Mouse (Mus musculus) MEL (cell line): Measurements from ENCODE around the gene Thap8. TPM values are rescaled to one million over a fixed set of nuclear protein-coding genes. Genes with fewer than 3 reads are reported as not detected.

Source experiments
- DNase-seq: peaks from one replicate; pipeline ENCODE4 v3.0.0; 2011; ENCODE audit warnings: low read depth, low spot score
- H3K27ac ChIP-seq: 2 replicates; pipeline ENCODE4 v1.5.1; 2012; ENCODE audit warnings: low read depth, mild to moderate bottlenecking, control low read depth, low read length, moderate library complexity; ENCODE audit not compliant: control insufficient read depth
- H3K27me3 ChIP-seq, 2 experiments: fragments of 150-350 bp in 1 of 2; sonication (generic) in 1 of 2; 2 replicates each; pipeline ENCODE4 v1.6.1; 2012; ENCODE audit warnings: low read length in 2 of 2, mild to moderate bottlenecking in 2 of 2, improper control_type of control experiment in 1 of 2, moderate library complexity in 1 of 2; ENCODE audit not compliant: insufficient read depth in 2 of 2, control insufficient read depth in 1 of 2
- H3K36me3 ChIP-seq, 2 experiments: 2 replicates each; pipeline ENCODE4 v1.6.1; 2012 to 2014; ENCODE audit warnings: low read length in 2 of 2, improper control_type of control experiment in 1 of 2, inconsistent platforms in 1 of 2, mild to moderate bottlenecking in 1 of 2; ENCODE audit not compliant: insufficient read depth in 2 of 2, control insufficient read depth in 1 of 2
- H3K4me1 ChIP-seq, 2 experiments: fragments of 150-350 bp in 1 of 2; sonication (generic) in 1 of 2; 2 replicates each; pipeline ENCODE4 v1.6.1; 2012; ENCODE audit warnings: low read length in 2 of 2, improper control_type of control experiment in 1 of 2, mild to moderate bottlenecking in 1 of 2; ENCODE audit not compliant: insufficient read depth in 2 of 2, control insufficient read depth in 1 of 2
- H3K4me3 ChIP-seq, 2 experiments: fragments of 150-350 bp in 1 of 2; sonication (generic) in 1 of 2; 2 replicates each; pipeline ENCODE4 v1.5.1; 2012; ENCODE audit warnings: low read depth in 2 of 2, low read length in 2 of 2, mild to moderate bottlenecking in 2 of 2, moderate library complexity in 2 of 2, control low read depth in 1 of 2, improper control_type of control experiment in 1 of 2; ENCODE audit not compliant: control insufficient read depth in 1 of 2, insufficient read depth in 1 of 2
- H3K79me2 ChIP-seq: 2 replicates; pipeline ENCODE4 v1.6.1; 2012; ENCODE audit warnings: mild to moderate bottlenecking, low read length, moderate library complexity; ENCODE audit not compliant: control insufficient read depth, poor library complexity, insufficient read depth
- H3K9ac ChIP-seq: 2 replicates; pipeline ENCODE4 v1.6.1; 2012; ENCODE audit warnings: low read depth, mild to moderate bottlenecking, control low read depth, low read length, moderate library complexity; ENCODE audit not compliant: control insufficient read depth, poor library complexity, severe bottlenecking
- H3K9me3 ChIP-seq: fragments of 150-350 bp; sonication (generic); replicated peaks from 2 replicates; pipeline ENCODE4 v1.6.1; 2012; ENCODE audit warnings: mild to moderate bottlenecking, low read length, improper control_type of control experiment, moderate library complexity; ENCODE audit not compliant: insufficient read depth
- BHLHE40 ChIP-seq: IDR thresholded peaks from 2 replicates; pipeline ENCODE4 v1.6.1; 2012; ENCODE audit warnings: low read depth, mild to moderate bottlenecking, inconsistent platforms, low read length, improper control_type of control experiment, borderline replicate concordance
- CHD1 ChIP-seq: IDR thresholded peaks from 2 replicates; pipeline ENCODE4 v1.6.1; 2012; ENCODE audit warnings: low read depth, mild to moderate bottlenecking, inconsistent platforms, low read length, improper control_type of control experiment
- CHD2 ChIP-seq: IDR thresholded peaks from 2 replicates; pipeline ENCODE4 v1.6.1; 2011; ENCODE audit warnings: low read length, improper control_type of control experiment
- ELF1 ChIP-seq: IDR thresholded peaks from 2 replicates; pipeline ENCODE4 v1.6.1; 2014; ENCODE audit warnings: low read depth, mild to moderate bottlenecking, inconsistent platforms, low read length, improper control_type of control experiment, moderate library complexity
- EP300 ChIP-seq, 2 experiments: IDR thresholded peaks; 2 replicates each; pipeline ENCODE4 v1.6.1; 2011; ENCODE audit warnings: improper control_type of control experiment in 2 of 2, low read length in 2 of 2, low read depth in 1 of 2, mild to moderate bottlenecking in 1 of 2
- GABPA ChIP-seq: IDR thresholded peaks from 2 replicates; pipeline ENCODE4 v1.6.1; 2012; ENCODE audit warnings: low read depth, mild to moderate bottlenecking, inconsistent platforms, low read length, improper control_type of control experiment, moderate library complexity
- KAT2A ChIP-seq: conservative IDR thresholded peaks from 2 replicates; pipeline ENCODE4 v1.6.1; 2012; ENCODE audit warnings: low read depth, low read length, improper control_type of control experiment, inconsistent platforms
- MAFK ChIP-seq: IDR thresholded peaks from 2 replicates; pipeline ENCODE4 v1.6.1; 2011; ENCODE audit warnings: low read depth, mild to moderate bottlenecking, low read length, improper control_type of control experiment, borderline replicate concordance
- MAX ChIP-seq: IDR thresholded peaks from 2 replicates; pipeline ENCODE4 v1.6.1; 2011; ENCODE audit warnings: low read length, improper control_type of control experiment
- MXI1 ChIP-seq: IDR thresholded peaks from 2 replicates; pipeline ENCODE4 v1.6.1; 2011; ENCODE audit warnings: mild to moderate bottlenecking, low read depth, low read length, improper control_type of control experiment
- MYC ChIP-seq: IDR thresholded peaks from 2 replicates; pipeline ENCODE4 v1.6.1; 2011; ENCODE audit warnings: low read depth, mild to moderate bottlenecking, low read length, improper control_type of control experiment, moderate library complexity
- NELFE ChIP-seq: IDR thresholded peaks from 2 replicates; pipeline ENCODE4 v1.6.1; 2011; ENCODE audit warnings: low read depth, low read length, improper control_type of control experiment
- POLR2A ChIP-seq, 2 experiments: IDR thresholded peaks; 2 replicates each; pipeline ENCODE4 v1.6.1; 2011 to 2012; ENCODE audit warnings: low read length in 2 of 2, mild to moderate bottlenecking in 2 of 2, control low read depth in 1 of 2, improper control_type of control experiment in 1 of 2, low read depth in 1 of 2, moderate library complexity in 1 of 2; ENCODE audit not compliant: control insufficient read depth in 1 of 2, insufficient read depth in 1 of 2, poor library complexity in 1 of 2
- POLR2AphosphoS2 ChIP-seq: IDR thresholded peaks from 2 replicates; pipeline ENCODE4 v1.6.1; 2011; ENCODE audit warnings: low read length, improper control_type of control experiment
- POLR2AphosphoS5 ChIP-seq: IDR thresholded peaks from 2 replicates; pipeline ENCODE4 v1.6.1; 2012; ENCODE audit warnings: low read depth, borderline replicate concordance, mild to moderate bottlenecking, inconsistent platforms, low read length, moderate library complexity, mixed read lengths
- SIN3A ChIP-seq: IDR thresholded peaks from 2 replicates; pipeline ENCODE4 v1.6.1; 2012; ENCODE audit warnings: low read length, improper control_type of control experiment, inconsistent platforms
- UBTF ChIP-seq: IDR thresholded peaks from 2 replicates; pipeline ENCODE4 v1.6.1; 2012; ENCODE audit warnings: low read depth, mild to moderate bottlenecking, inconsistent platforms, low read length, improper control_type of control experiment, moderate library complexity, borderline replicate concordance; ENCODE audit not compliant: insufficient read depth
- USF1 ChIP-seq: IDR thresholded peaks from 2 replicates; pipeline ENCODE4 v1.6.1; 2014; ENCODE audit warnings: low read depth, mild to moderate bottlenecking, inconsistent platforms, low read length, improper control_type of control experiment, moderate library complexity
- ZC3H11A ChIP-seq: IDR thresholded peaks from 2 replicates; pipeline ENCODE4 v1.6.1; 2012; ENCODE audit warnings: low read depth, mild to moderate bottlenecking, inconsistent platforms, low read length, improper control_type of control experiment
- ZNF384 ChIP-seq: IDR thresholded peaks from 2 replicates; pipeline ENCODE4 v1.6.1; 2012; ENCODE audit warnings: low read depth, mild to moderate bottlenecking, inconsistent platforms, low read length, improper control_type of control experiment
- polyA plus RNA-seq, 2 experiments: library from polyadenylated mRNA; stranded (reverse) in 1 of 2; unstranded in 1 of 2; fragments of >175 nt in 1 of 2; fragments of >200 nt in 1 of 2; gene quantifications; 2 replicates each; pipeline versions ENCODE4 v1.2.1 to v1.2.4; 2012; ENCODE audit warnings: low replicate concordance in 2 of 2, low read depth in 1 of 2; ENCODE audit not compliant: insufficient read length in 2 of 2, insufficient read depth in 1 of 2, missing spikeins in 1 of 2
- total RNA-seq: library from RNA; depleted of rRNA; stranded (reverse); fragments of 300-350 nt; gene quantifications from 2 replicates; pipeline ENCODE4 v1.2.3, GENCODE M21; 2012

Gene Thap8
- total and polyA plus RNA-seq, 3 experiments: 0.46 to 0.73 TPM; not detected in 1

GRCm38 (mm10) chr7:30308076-30309005 is 28.4 kb downstream of the Thap8 start, which contains the start of gene Alkbh6 (continued):
- TF ChIP-seq POLR2AphosphoS5 (no peak), ZC3H11A (no peak), ELF1 (peak; percentile 89), SIN3A (peak; percentile 81), NELFE (peak; percentile 94), MXI1 (peak; percentile 80), CHD2 (peak; percentile 38; the same call in 1 of the 2 replicates), MYC (no peak), USF1 (no peak)

- no peaks in the 10 kb centered on the region for H3K27me3 ChIP-seq
- peak overlapping the region; percentile 60; the same call in 1 of the 2 replicates for H3K9ac ChIP-seq
- peak overlapping the region; percentile 59 to 92; a peak in 3 of 4 replicates for H3K4me3 ChIP-seq
- H3K27ac ChIP-seq: no peak overlapping the region
- H3K4me1 ChIP-seq: peaks cover 0 to 13% of the 10 kb centered on the region in 2 experiments; a peak in 3 of 4 replicates
- TF ChIP-seq UBTF (no peak), CHD1 (no peak), USF1 (no peak), MYC (no peak), KAT2A (no peak), MAFK (no peak), SIN3A (no peak), ELF1 (no peak), EP300 (IDR thresholded peaks at IDR 0.05; ENCODE audit: low read depth in 1 of 2, low read length in 2 of 2) (no peak), MAX (no peak), CHD2 (no peak), NELFE (no peak), ZNF384 (no peak), POLR2AphosphoS2 (no peak), POLR2A (IDR thresholded peaks at IDR 0.05; ENCODE audit: control insufficient read depth in 1 of 2, insufficient read depth in 1 of 2, low read depth in 1 of 2, low read length in 2 of 2, poor library complexity in 1 of 2) (no peak), GABPA (no peak), BHLHE40 (no peak)
- no peaks in the 10 kb centered on the region for H3K9me3 ChIP-seq
- H3K79me2 ChIP-seq: no peaks in the 10 kb centered on the region; the same call in 1 of the 2 replicates
- H3K36me3 ChIP-seq: no peaks in the 10 kb centered on the region
- DNase-seq: no peak
These were observed 29.7 kb downstream of the Thap8 start for GRCm38 (mm10) chr7:30309395-30310129.
